Mouse (Mus musculus): ENCODE results near the gene Smim24. TPM values are rescaled to one million over a fixed set of nuclear protein-coding genes. Genes with fewer than 3 reads are reported as not detected.
A peak's percentile ranks its signal among the peaks of the same experiment; 100 is the strongest.

Gene Smim24
- polyA plus RNA-seq, 1 experiment from 2014 or later, result 125 TPM

DNA sequence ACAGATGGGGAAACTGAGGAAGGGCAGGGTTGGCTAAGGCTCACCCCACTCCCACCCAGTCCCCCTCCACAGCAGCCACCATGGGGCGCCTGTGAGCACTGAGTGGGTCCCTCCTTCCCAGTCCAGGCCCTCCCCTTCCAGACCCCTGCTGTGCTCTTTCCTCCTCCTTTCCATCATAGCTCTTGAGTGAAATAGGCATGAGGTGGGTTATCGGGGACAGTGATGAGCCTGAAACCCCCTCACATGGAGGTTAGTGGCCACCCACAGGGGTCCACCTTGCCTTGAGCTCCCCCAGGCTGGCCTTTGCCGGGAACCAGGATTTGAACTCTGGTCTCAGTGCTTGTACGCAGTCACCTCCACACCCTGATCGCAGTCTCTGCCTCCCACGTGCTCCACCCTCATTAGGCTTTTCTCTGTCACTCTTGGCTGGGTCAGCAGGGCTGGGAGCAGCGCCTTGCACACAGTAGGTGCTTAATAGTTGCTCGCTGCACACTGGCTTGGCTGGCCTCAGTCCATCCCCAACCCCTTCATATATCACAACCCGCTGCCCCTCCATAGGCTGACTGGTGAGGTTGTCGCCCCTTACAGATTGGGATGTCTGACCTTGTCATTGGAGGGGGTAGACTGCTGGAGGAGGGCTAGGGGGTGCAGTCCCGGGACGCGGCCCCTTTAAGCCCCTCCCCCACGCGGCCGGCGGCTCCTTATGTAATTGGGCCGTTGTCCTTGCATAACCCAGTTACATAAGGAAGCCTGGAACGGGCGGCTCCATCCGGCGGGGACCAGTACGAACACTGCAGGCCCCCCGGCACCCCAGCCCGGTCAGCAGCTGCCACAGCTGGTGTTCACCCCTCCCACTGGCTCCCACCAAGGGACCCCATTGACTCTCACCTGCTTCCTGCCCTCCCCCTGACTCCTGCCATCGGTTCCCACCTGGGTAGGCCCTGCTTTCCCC is 20.7 kb downstream of the Smim24 start:
- ATAC-seq (replicated peaks; ENCODE audit: low FRiP score, low TSS enrichment, low read depth) (0 out of 2 replicates have a peak, but pooled peaks have one; percentile 10), DNase-seq (ENCODE audit: low spot score) (peak; percentile 78)
- WGBS, result 29% methylated on average over 26 of the region's 26 CpGs
- H3K4me1 ChIP-seq (replicated peaks; ENCODE audit: control insufficient read depth, insufficient read depth, low read length), result peaks cover 87% of the 10 kb centered on the region
- no peaks in the 10 kb centered on the region for H3K9me3 ChIP-seq (ENCODE audit: control insufficient read depth, low read length)
- peak overlapping the region; percentile 18; the same call in 1 of the 2 replicates for H3K9ac ChIP-seq (ENCODE audit: low read length)
- H3K27ac ChIP-seq (ENCODE audit: low read depth), result peak overlapping the region; percentile 23; the same call in 1 of the 2 replicates
- 0 out of 2 replicates have a peak, but pooled peaks cover 6% of the 10 kb centered on the region for H3K36me3 ChIP-seq (ENCODE audit: control insufficient read depth, insufficient read depth, low read length)
- H3K27me3 ChIP-seq (replicated peaks; ENCODE audit: control insufficient read depth, insufficient read depth, low read length), result no peaks in the 10 kb centered on the region
- H3K4me2 ChIP-seq (ENCODE audit: low read length), result peak overlapping the region; percentile 30
- no peak overlapping the region for H3K4me3 ChIP-seq (ENCODE audit: low read depth, low read length)

DNA sequence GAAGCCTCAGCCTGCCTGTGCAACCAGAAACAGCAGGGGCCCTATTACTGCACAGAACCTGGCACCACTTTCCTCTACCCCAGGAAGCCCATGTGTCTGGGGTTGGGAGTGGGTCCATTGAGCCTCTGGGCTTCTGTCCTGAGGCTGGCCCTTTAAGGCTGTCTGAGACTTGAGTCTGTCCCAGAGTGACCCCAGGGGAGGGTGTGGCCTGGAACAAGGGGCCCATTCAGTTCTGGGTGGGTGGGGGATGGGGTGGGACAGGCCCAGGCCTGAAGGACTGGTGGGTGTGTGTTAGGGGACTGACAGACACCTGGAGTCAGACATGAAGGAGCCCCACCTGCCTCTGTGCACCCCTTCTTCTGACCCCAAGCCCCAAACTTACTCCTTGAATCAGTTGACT is 21.8 kb downstream of the Smim24 start:
- no peak overlapping the region for H3K4me2 ChIP-seq (ENCODE audit: low read length)
- ATAC-seq (replicated peaks; ENCODE audit: low FRiP score, low TSS enrichment, low read depth), result no peak
- H3K4me1 ChIP-seq (replicated peaks; ENCODE audit: control insufficient read depth, insufficient read depth, low read length), result peaks cover 81% of the 10 kb centered on the region
- H3K9ac ChIP-seq (ENCODE audit: low read length), result no peak overlapping the region
- no peaks in the 10 kb centered on the region for H3K9me3 ChIP-seq (ENCODE audit: control insufficient read depth, low read length)
- H3K36me3 ChIP-seq (ENCODE audit: control insufficient read depth, insufficient read depth, low read length), result 0 out of 2 replicates have a peak, but pooled peaks cover 10% of the 10 kb centered on the region
- no peaks in the 10 kb centered on the region for H3K27me3 ChIP-seq (replicated peaks; ENCODE audit: control insufficient read depth, insufficient read depth, low read length)
- DNase-seq (ENCODE audit: low spot score), result no peak
- no peak overlapping the region for H3K4me3 ChIP-seq (ENCODE audit: low read depth, low read length)
- H3K27ac ChIP-seq (ENCODE audit: low read depth), result no peak overlapping the region

DNA sequence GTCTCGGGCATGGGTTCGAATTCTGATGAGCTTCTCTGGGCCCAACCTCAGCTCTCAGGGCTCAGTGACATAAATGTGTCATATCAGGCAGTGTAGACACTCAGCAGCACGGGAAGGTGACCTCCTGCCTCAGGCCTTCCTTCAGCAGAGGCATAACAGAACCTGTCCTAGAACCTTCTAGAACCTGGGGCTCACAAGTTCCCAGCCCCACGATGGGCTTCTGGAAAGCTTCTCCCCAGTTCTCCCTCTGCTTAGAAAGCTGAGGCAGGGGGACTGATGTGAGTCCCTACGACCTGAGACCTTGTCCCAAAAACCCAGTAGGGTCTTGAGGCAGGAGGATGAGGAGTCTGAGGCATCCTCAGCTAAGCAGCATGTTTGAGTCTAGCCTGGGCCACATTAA is 22.3 kb downstream of the Smim24 start:
- DNase-seq (ENCODE audit: low spot score) (no peak), ATAC-seq (replicated peaks; ENCODE audit: low FRiP score, low TSS enrichment, low read depth) (no peak)
- Histone ChIP-seq H3K4me2 (ENCODE audit: low read length) (no peak overlapping the region), H3K9ac (ENCODE audit: low read length) (no peak overlapping the region), H3K27me3 (replicated peaks; ENCODE audit: control insufficient read depth, insufficient read depth, low read length) (no peaks in the 10 kb centered on the region), H3K4me1 (replicated peaks; ENCODE audit: control insufficient read depth, insufficient read depth, low read length) (peaks cover 77% of the 10 kb centered on the region), H3K27ac (ENCODE audit: low read depth) (no peak overlapping the region), H3K4me3 (ENCODE audit: low read depth, low read length) (no peak overlapping the region), H3K36me3 (ENCODE audit: control insufficient read depth, insufficient read depth, low read length) (0 out of 2 replicates have a peak, but pooled peaks cover 13% of the 10 kb centered on the region), H3K9me3 (ENCODE audit: control insufficient read depth, low read length) (no peaks in the 10 kb centered on the region)
- 81% methylated on average over 5 of the region's 5 CpGs for WGBS

DNA sequence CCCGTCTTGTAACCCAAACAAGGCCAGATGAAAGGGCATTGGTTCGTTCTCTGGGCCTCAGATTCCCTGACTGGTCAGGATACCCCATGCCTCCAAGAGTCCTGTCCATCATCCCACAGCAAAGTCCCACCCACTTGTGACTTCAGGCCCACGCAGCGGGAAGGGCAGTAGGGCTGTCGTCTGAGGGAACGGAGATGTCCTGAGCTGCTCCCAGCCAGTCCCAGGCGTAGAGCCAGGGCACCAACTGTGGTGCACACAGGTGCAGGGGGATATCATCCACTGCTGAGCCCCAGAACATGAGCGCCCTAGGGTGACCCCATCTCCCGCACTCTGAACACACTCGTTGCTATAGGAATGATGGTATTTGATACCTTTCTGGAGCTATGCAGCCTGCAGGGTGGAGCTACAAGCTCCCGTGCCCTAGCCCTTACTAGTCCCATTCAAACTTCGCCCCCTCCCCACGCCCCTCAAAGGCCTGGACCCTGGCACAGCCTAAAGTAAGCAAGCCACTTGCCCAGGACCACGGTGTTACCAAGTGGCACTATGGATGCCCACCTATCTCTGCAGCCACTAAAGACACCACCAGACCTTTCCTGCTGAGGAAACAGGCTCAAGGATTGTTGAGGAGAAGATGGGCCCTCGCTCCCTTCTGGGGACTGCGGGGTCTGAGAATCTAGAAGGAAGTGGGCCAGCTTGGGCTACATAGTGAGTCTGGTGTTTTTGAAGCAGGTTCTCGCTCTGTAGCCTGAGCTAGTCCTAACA is 22.9 kb downstream of the Smim24 start:
- Histone ChIP-seq H3K9me3 (ENCODE audit: control insufficient read depth, low read length) (no peaks in the 10 kb centered on the region), H3K4me2 (ENCODE audit: low read length) (no peak overlapping the region), H3K36me3 (ENCODE audit: control insufficient read depth, insufficient read depth, low read length) (peaks cover 13% of the 10 kb centered on the region; the same call in 1 of the 2 replicates), H3K4me1 (replicated peaks; ENCODE audit: control insufficient read depth, insufficient read depth, low read length) (peaks cover 71% of the 10 kb centered on the region), H3K4me3 (ENCODE audit: low read depth, low read length) (no peak overlapping the region), H3K27ac (ENCODE audit: low read depth) (0 out of 2 replicates have a peak overlapping the region, but pooled peaks have one; percentile 17), H3K9ac (ENCODE audit: low read length) (no peak overlapping the region), H3K27me3 (replicated peaks; ENCODE audit: control insufficient read depth, insufficient read depth, low read length) (no peaks in the 10 kb centered on the region)
- ATAC-seq (replicated peaks; ENCODE audit: low FRiP score, low TSS enrichment, low read depth), result no peak
- 67% methylated on average over 17 of the region's 17 CpGs for WGBS
- no peak for DNase-seq (ENCODE audit: low spot score)

DNA sequence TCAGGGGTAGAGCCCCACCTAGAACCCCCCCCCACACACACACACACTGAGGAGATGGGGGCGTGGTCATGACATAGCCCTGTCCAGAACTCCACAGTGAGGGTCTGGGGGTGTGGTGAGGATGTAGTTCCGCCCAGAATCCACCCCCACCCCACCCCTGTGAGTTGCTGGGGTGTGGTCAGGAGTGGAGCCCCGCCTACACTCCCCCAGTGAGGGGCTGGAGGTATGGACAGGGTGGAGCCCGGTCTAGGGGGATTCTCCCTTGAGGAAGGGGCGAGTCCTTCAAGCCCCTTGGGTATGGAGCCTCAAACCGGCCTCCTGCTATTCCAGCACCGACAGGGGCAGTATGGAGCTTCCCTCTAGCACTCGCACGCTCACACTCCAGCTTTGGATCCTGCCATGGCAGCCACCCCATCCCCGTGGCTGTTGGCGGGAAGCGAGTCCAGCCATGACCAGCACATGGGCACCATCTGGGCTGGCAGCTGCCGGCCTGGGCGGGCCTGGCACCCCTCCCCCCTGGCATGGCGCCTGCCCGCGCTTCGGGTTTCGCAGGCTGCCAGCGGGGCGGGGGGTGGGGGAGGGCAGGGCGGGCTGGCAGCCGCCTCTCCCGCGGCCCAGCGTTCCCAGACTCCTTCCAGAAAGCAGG is 23.9 kb downstream of the Smim24 start:
- H3K9ac ChIP-seq (ENCODE audit: low read length), result 0 out of 2 replicates have a peak overlapping the region, but pooled peaks have one; percentile 15
- no peaks in the 10 kb centered on the region for H3K27me3 ChIP-seq (replicated peaks; ENCODE audit: control insufficient read depth, insufficient read depth, low read length)
- WGBS, result 6% methylated on average over 19 of the region's 26 CpGs

DNA sequence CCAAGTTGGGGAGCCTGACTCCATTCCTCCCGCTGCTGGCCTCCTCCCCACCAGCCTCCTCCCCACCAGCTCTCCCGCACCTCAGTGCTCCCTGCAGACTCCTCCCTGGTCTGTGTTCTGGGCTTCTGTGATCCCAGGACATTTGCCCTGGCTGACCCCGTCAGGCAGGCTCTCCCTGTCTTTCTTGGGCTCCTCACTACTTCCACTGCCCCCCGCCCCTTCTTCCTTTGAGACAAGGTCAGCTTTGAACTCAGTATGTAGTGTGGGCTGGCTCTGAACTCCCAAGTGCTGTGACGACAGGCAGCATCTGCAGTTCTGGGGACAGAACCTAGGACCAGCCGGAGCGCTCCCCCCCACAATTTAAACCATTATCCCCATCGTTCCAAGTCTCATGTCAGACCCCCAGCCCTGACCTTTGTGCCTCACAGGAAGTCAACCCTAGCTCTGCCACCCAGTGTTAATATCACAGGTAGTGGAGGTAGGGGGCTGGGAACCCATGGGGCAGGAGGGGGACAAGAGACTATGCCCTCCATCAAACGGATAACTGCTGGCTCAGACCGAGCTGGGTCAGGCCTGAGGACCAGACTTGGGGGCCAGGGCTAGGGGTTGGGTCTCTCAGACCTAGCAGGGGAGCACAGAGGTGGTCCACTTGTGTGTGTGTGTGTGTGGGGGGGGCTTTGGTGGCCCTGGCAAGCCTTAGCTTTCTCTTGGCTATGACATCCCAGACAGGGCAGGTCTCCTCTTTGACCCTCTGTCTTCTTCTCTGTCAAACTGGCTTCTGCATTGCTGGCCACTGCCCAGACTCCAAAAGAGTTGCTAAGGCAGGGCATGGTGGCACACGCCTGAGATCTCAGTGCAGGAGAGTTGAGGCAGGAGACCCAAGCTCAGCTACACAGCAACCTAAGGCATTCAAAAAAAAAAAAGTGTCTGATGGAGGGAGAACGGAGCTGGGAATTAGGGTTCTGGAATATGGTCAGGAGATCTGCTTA is 24.7 kb downstream of the Smim24 start:
- Histone ChIP-seq H3K4me3 (ENCODE audit: low read depth, low read length) (peak overlapping the region; percentile 17), H3K9ac (ENCODE audit: low read length) (no peak overlapping the region), H3K27me3 (replicated peaks; ENCODE audit: control insufficient read depth, insufficient read depth, low read length) (no peaks in the 10 kb centered on the region), H3K4me1 (replicated peaks; ENCODE audit: control insufficient read depth, insufficient read depth, low read length) (peaks cover 54% of the 10 kb centered on the region), H3K4me2 (ENCODE audit: low read length) (peak overlapping the region; percentile 52), H3K27ac (ENCODE audit: low read depth) (peak overlapping the region; percentile 52; the same call in 1 of the 2 replicates), H3K9me3 (ENCODE audit: control insufficient read depth, low read length) (no peaks in the 10 kb centered on the region), H3K36me3 (ENCODE audit: control insufficient read depth, insufficient read depth, low read length) (peaks cover 13% of the 10 kb centered on the region; the same call in 1 of the 2 replicates)
- WGBS, result 55% methylated on average over 12 of the region's 12 CpGs
- DNase-seq (ENCODE audit: low spot score) (no peak), ATAC-seq (replicated peaks; ENCODE audit: low FRiP score, low TSS enrichment, low read depth) (no peak)

More for the DNA sequence above, 23.9 kb downstream of the Smim24 start:
- ATAC-seq (replicated peaks; ENCODE audit: low FRiP score, low TSS enrichment, low read depth) (peak; percentile 65), DNase-seq (ENCODE audit: low spot score) (peak; percentile 83)
- H3K4me2 ChIP-seq (ENCODE audit: low read length), result peak overlapping the region; percentile 52
- peaks cover 13% of the 10 kb centered on the region; the same call in 1 of the 2 replicates for H3K36me3 ChIP-seq (ENCODE audit: control insufficient read depth, insufficient read depth, low read length)
- peak overlapping the region; percentile 17 for H3K4me3 ChIP-seq (ENCODE audit: low read depth, low read length)
- H3K9me3 ChIP-seq (ENCODE audit: control insufficient read depth, low read length), result no peaks in the 10 kb centered on the region
- H3K4me1 ChIP-seq (replicated peaks; ENCODE audit: control insufficient read depth, insufficient read depth, low read length), result peaks cover 61% of the 10 kb centered on the region
- H3K27ac ChIP-seq (ENCODE audit: low read depth), result peak overlapping the region; percentile 52; the same call in 1 of the 2 replicates

DNA sequence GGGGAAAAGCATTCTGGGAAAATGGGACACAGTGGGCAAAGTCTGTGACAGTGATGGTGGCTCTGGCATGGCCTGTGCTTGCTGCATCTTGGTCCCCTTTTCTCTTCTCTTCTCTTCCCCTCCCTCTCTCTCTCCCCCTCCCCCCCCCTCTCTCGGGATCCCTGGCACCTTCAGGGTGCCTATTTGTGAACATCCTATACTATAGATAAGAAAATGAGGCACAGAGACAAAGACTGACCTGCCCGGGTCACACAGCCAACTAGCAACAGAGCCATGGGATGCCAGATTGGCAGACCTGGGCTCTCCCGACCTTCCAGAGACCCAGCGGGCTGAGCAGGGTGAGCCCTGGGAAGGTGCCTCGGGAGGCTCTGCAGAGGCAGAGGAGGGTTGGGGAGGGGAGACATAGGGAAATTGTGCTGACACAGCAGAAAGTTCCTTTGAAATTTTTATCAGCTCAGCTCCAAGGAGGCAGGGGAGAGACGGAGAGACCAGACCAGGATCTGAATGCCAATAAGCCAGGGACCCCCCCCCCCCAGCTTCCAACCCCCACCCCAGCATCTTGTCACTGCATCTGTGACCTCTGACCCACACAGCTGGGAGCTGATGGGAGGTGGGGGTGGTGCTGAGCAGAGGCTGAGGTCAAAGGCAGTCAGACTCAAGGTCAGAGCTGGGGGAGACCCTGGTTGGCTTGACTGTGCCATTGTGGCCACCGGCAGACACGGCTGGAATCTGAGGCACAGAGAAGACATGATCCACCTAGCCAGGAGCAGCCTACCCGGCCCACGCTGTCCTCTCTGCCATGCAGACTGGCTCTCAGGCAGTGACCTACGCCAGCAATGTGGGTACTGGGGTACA is 25.6 kb downstream of the Smim24 start:
- 57% methylated on average over 11 of the region's 11 CpGs for WGBS
- Histone ChIP-seq H3K27ac (ENCODE audit: low read depth) (no peak overlapping the region), H3K9me3 (ENCODE audit: control insufficient read depth, low read length) (no peaks in the 10 kb centered on the region), H3K27me3 (replicated peaks; ENCODE audit: control insufficient read depth, insufficient read depth, low read length) (no peaks in the 10 kb centered on the region), H3K4me2 (ENCODE audit: low read length) (no peak overlapping the region), H3K36me3 (ENCODE audit: control insufficient read depth, insufficient read depth, low read length) (peaks cover 13% of the 10 kb centered on the region; the same call in 1 of the 2 replicates), H3K4me3 (ENCODE audit: low read depth, low read length) (no peak overlapping the region), H3K9ac (ENCODE audit: low read length) (no peak overlapping the region), H3K4me1 (replicated peaks; ENCODE audit: control insufficient read depth, insufficient read depth, low read length) (peaks cover 44% of the 10 kb centered on the region)
- ATAC-seq (replicated peaks; ENCODE audit: low FRiP score, low TSS enrichment, low read depth) (no peak), DNase-seq (ENCODE audit: low spot score) (no peak)

All from intestine, embryonic 14.5 days (tissue).